Mouse (Mus musculus): ENCODE data around the gene Gm20696. TPM values are rescaled to one million over a fixed set of nuclear protein-coding genes. Genes with fewer than 3 reads are reported as not detected.

Gm20696 gene
- polyA plus RNA-seq, 1 experiment, result not detected

DNA sequence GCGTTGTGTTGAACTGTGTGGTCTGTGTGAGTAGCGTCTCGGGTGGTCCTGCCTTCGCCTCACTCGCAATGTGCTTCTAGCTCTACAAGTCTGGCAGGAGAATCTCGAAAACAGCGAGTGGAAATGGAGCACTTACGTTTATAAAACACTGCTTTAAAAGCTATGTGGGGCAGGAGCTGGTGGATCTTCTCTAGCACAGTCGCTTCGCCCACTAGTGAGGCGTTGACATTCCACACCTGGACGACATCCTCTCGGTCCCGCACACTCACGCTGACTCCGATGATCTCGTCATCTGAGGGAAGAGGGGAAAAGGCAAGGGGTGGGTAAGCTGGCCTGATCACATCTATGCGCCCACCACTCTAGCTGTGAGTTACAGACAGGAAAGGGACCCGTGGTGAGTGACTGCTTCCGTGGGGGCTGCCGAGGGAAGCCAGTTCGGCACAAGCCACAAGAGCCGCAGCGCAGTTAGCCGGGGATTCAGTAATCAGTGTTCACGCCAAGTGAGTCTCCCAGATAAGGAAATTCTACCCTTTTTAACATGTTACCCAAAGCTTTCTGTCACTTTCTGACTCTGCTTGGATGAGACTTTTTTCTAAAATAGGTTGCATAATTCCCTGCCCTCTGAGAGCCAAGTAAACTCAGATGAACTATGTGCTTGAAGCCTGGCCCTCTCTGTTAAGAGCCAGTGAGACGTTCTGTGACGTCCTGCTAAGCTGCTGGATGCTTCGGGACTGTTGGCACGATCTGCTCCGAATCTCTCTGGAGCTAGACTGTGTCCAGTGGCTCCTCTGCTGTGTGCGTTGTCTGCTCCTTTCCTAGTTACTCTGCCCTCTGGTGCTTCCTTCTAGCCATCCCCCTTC, 34.2 kb downstream of the Gm20696 start:
- H3K9me3 ChIP-seq (ENCODE audit: control insufficient read depth, low read length), result no peaks in the 10 kb centered on the region
- no peaks in the 10 kb centered on the region for H3K36me3 ChIP-seq (ENCODE audit: control insufficient read depth)
- H3K4me3 ChIP-seq (replicated peaks), result no peak overlapping the region
- no peak for TF ChIP-seq TAL1 (IDR thresholded peaks at IDR 0.05; ENCODE audit: low read length)
- TF ChIP-seq GATA1 (IDR thresholded peaks at IDR 0.05; ENCODE audit: low read length), result no peak
- no peaks in the 10 kb centered on the region for H3K27me3 ChIP-seq (ENCODE audit: control insufficient read depth)
- H3K4me1 ChIP-seq (ENCODE audit: control insufficient read depth), result no peaks in the 10 kb centered on the region

- TF ChIP-seq TAL1 (IDR thresholded peaks at IDR 0.05; ENCODE audit: low read length), result no peak
- no peak for TF ChIP-seq GATA1 (IDR thresholded peaks at IDR 0.05; ENCODE audit: low read length)
- H3K9me3 ChIP-seq (ENCODE audit: control insufficient read depth, low read length), result no peaks in the 10 kb centered on the region
Measured at GRCm38 (mm10) chr6:99631637-99632036, 35.0 kb downstream of the Gm20696 start.

GRCm38 (mm10) chr6:99629726-99630458, 36.7 kb downstream of the Gm20696 start:
- Histone ChIP-seq H3K4me1 (ENCODE audit: control insufficient read depth) (no peaks in the 10 kb centered on the region), H3K9me3 (ENCODE audit: control insufficient read depth, low read length) (no peaks in the 10 kb centered on the region), H3K36me3 (ENCODE audit: control insufficient read depth) (no peaks in the 10 kb centered on the region), H3K27me3 (ENCODE audit: control insufficient read depth) (no peaks in the 10 kb centered on the region), H3K4me3 (replicated peaks) (no peak overlapping the region)
- no peak for TF ChIP-seq GATA1 (IDR thresholded peaks at IDR 0.05; ENCODE audit: low read length)
- no peak for TF ChIP-seq TAL1 (IDR thresholded peaks at IDR 0.05; ENCODE audit: low read length)

More at GRCm38 (mm10) chr6:99631637-99632036, 35.0 kb downstream of the Gm20696 start:
- Histone ChIP-seq H3K4me3 (replicated peaks) (no peak overlapping the region), H3K4me1 (ENCODE audit: control insufficient read depth) (no peaks in the 10 kb centered on the region), H3K36me3 (ENCODE audit: control insufficient read depth) (no peaks in the 10 kb centered on the region), H3K27me3 (ENCODE audit: control insufficient read depth) (no peaks in the 10 kb centered on the region)

- H3K4me3 ChIP-seq (replicated peaks), result no peak overlapping the region
- no peaks in the 10 kb centered on the region for H3K36me3 ChIP-seq (ENCODE audit: control insufficient read depth)
- no peaks in the 10 kb centered on the region for H3K4me1 ChIP-seq (ENCODE audit: control insufficient read depth)
- no peaks in the 10 kb centered on the region for H3K9me3 ChIP-seq (ENCODE audit: control insufficient read depth, low read length)
- no peaks in the 10 kb centered on the region for H3K27me3 ChIP-seq (ENCODE audit: control insufficient read depth)
- no peak for TF ChIP-seq GATA1 (IDR thresholded peaks at IDR 0.05; ENCODE audit: low read length)
- TF ChIP-seq TAL1 (IDR thresholded peaks at IDR 0.05; ENCODE audit: low read length), result no peak
Measured at GRCm38 (mm10) chr6:99626347-99626746, 40.2 kb downstream of the Gm20696 start.

DNA sequence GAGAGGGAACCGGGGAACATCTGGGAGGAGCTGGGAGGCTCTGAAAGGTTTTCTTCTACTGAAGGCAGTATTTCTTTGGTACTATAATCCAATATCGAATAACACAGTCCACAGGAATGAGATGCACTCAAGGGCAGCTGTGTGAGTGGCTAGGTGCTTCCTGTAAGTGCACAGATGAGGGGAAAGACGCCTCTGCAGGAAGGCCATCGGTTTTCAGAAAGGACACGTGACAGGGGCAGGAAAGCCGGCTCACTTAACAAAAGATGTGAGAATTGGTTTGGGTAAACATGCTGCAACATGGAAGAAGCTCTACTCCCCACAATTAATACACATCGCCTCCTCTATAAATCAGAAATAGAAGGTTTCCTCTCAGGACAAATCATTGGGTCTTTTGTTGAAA, 40.8 kb downstream of the Gm20696 start:
- Histone ChIP-seq H3K9me3 (ENCODE audit: control insufficient read depth, low read length) (no peaks in the 10 kb centered on the region), H3K4me1 (ENCODE audit: control insufficient read depth) (no peaks in the 10 kb centered on the region), H3K27me3 (ENCODE audit: control insufficient read depth) (no peaks in the 10 kb centered on the region), H3K4me3 (replicated peaks) (no peak overlapping the region), H3K36me3 (ENCODE audit: control insufficient read depth) (no peaks in the 10 kb centered on the region)
- TF ChIP-seq GATA1 (IDR thresholded peaks at IDR 0.05; ENCODE audit: low read length) (no peak), TAL1 (IDR thresholded peaks at IDR 0.05; ENCODE audit: low read length) (no peak)

DNA sequence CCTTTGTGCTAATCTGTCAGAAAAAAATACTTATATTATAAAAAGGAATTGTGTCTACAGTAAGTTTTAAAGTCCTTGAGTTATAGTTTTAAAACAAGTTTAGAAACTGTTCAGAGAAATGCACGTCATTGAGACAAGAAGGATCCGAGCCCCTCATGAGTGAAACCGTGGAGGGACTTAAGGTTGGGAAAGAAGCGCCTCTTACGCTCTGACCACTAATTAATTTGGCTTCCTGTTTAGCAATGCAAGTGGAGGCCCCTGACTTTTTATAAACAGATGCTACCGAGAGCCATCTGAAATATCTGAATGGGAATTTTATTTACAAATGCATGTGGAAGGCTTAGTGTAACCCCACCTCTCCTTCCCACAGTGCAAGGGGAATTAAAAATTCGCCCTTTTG, 41.3 kb downstream of the Gm20696 start:
- TF ChIP-seq TAL1 (IDR thresholded peaks at IDR 0.05; ENCODE audit: low read length) (no peak), GATA1 (IDR thresholded peaks at IDR 0.05; ENCODE audit: low read length) (no peak)
- Histone ChIP-seq H3K4me1 (ENCODE audit: control insufficient read depth) (no peaks in the 10 kb centered on the region), H3K4me3 (replicated peaks) (no peak overlapping the region), H3K27me3 (ENCODE audit: control insufficient read depth) (no peaks in the 10 kb centered on the region), H3K36me3 (ENCODE audit: control insufficient read depth) (no peaks in the 10 kb centered on the region), H3K9me3 (ENCODE audit: control insufficient read depth, low read length) (no peaks in the 10 kb centered on the region)

DNA sequence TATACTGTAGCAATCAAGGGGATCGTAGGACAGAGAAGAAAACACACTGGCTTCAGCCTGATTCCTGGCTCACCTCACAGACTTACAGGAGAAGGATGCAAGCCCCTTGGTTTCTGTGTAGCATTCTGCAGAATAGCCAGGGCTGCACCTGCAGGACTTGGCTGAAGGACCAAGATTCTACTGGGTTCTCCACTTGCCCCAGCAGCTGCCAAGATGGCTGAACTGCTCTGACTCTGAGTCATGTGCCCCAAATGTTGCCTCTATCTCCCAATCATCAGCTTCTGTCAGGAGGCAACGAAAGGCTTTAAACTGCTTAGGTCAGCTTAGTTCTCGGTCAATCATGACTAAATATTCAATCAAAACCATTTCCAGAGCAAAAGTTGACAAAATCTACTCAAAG, 42.1 kb downstream of the Gm20696 start:
- no peak overlapping the region for H3K4me3 ChIP-seq (replicated peaks)
- no peaks in the 10 kb centered on the region for H3K4me1 ChIP-seq (ENCODE audit: control insufficient read depth)
- H3K27me3 ChIP-seq (ENCODE audit: control insufficient read depth), result no peaks in the 10 kb centered on the region
- H3K9me3 ChIP-seq (ENCODE audit: control insufficient read depth, low read length), result no peaks in the 10 kb centered on the region
- no peaks in the 10 kb centered on the region for H3K36me3 ChIP-seq (ENCODE audit: control insufficient read depth)
- TF ChIP-seq GATA1 (IDR thresholded peaks at IDR 0.05; ENCODE audit: low read length), result no peak
- no peak for TF ChIP-seq TAL1 (IDR thresholded peaks at IDR 0.05; ENCODE audit: low read length)

DNA sequence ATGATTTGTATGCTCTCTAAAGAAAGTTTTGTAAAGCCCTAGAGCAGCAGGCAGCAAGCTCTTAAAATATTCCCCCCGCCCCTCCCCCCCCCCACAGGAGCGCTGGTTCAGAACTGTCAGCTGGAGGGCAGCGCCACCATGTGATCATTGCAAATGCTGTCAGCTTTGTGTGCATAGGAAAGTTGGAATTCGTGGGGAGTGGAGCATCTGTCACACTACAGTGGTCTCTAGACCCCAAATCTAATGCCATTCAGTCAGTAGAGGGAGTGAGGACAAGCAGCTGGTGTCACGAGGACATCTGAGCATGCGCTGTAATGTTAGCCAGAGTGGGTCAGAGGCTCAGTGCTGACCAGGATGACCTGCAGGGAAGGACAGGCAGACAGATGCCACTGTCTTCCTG, 43.0 kb downstream of the Gm20696 start:
- H3K4me3 ChIP-seq (replicated peaks), result no peak overlapping the region
- TF ChIP-seq TAL1 (IDR thresholded peaks at IDR 0.05; ENCODE audit: low read length) (no peak), GATA1 (IDR thresholded peaks at IDR 0.05; ENCODE audit: low read length) (no peak)

GRCm38 (mm10) chr6:99621167-99621566, 45.4 kb downstream of the Gm20696 start:
- Histone ChIP-seq H3K27me3 (ENCODE audit: control insufficient read depth) (no peaks in the 10 kb centered on the region), H3K36me3 (ENCODE audit: control insufficient read depth) (no peaks in the 10 kb centered on the region), H3K9me3 (ENCODE audit: control insufficient read depth, low read length) (no peaks in the 10 kb centered on the region), H3K4me3 (replicated peaks) (no peak overlapping the region), H3K4me1 (ENCODE audit: control insufficient read depth) (no peaks in the 10 kb centered on the region)
- TF ChIP-seq GATA1 (IDR thresholded peaks at IDR 0.05; ENCODE audit: low read length), result no peak
- no peak for TF ChIP-seq TAL1 (IDR thresholded peaks at IDR 0.05; ENCODE audit: low read length)

More for the DNA sequence above, 43.0 kb downstream of the Gm20696 start:
- no peaks in the 10 kb centered on the region for H3K9me3 ChIP-seq (ENCODE audit: control insufficient read depth, low read length)
- H3K27me3 ChIP-seq (ENCODE audit: control insufficient read depth), result no peaks in the 10 kb centered on the region
- no peaks in the 10 kb centered on the region for H3K36me3 ChIP-seq (ENCODE audit: control insufficient read depth)
- H3K4me1 ChIP-seq (ENCODE audit: control insufficient read depth), result no peaks in the 10 kb centered on the region
